Mouse (Mus musculus): Measurements from ENCODE around the gene Pithd1. TPM values are rescaled to one million over a fixed set of nuclear protein-coding genes. Genes with fewer than 3 reads are reported as not detected.

The Pithd1 gene
- 10 to 100 TPM; 30.9 to 33.6 TPM for total RNA-seq (2023)

GRCm38 (mm10) chr4:135986943-135987710, at the start of gene Pithd1:
Gene Pithd1 (minus strand): TSS chr4:135987264.

DNA sequence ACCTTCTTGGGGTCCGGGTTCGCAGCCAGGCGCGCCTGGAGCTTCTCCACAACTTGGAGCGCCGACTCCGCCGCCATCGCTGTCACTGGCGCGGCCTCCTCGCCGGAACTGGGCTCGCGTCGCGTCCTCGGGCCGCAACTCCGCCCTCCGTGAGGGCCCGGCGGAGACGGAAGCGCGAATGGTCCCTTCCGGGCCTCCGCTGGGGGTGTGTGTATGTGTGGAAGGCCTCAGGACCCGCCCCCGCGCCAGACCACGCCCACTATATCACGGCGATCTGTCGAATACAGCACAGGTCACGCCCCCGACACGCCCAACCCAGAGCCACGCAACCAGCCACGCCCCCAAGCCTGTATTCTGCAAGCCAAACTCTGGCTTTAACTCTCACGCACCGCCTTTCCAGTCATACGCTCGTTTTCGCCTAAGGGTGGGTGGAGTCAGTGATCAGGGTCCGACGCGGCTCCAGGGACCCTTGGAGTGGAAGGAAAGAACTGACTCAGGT, 34.5 kb upstream of the Pithd1 start, which contains the start of gene Eloa:
Eloa (minus strand) TSS at position 215 of the 499 bp plus-strand sequence.

GRCm38 (mm10) chr4:135972556-135972906, 14.5 kb downstream of the Pithd1 start, which contains the start of gene Lypla2:
Gene Lypla2 (minus strand): TSS chr4:135972626.

DNA sequence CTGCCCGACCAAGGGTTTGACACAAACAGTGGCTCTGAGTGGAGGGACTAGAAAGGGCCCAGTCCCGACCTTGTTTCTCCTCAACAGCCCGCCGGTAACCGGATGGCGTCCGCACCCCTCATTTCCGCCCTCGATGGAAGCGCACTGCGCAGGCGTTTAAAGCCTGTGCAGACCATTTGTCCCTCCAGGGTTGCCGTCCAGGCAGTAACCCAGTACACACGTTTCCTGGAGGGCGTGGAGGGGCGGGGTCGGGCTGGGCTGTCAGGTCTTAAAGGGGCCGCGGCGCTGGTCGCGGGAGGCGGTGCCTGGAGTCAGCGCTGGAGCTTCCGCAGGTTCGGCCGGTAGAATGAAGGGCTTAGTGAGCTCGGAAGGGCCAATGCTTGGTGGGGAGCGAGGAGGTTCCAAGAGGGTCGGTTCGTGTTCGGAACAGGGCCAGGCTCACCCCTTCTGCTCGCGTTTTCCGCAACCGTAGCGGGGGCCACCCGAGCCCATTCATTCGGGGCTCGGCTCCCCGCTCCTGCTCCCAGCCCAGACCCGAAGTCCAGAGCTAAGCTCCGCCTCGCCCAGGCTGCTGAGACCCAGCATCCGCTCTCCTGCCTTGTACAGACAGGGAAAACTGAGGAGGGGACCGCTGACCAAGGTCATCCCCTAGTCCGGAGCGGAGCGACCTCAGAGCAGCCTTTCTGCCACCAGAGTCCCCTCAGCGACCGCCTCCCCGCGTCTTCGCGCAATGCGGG, 23.4 kb downstream of the Pithd1 start, which contains the start of gene Gale:
Gale (plus strand) TSS at position 271 of the 737 bp plus-strand sequence.

DNA sequence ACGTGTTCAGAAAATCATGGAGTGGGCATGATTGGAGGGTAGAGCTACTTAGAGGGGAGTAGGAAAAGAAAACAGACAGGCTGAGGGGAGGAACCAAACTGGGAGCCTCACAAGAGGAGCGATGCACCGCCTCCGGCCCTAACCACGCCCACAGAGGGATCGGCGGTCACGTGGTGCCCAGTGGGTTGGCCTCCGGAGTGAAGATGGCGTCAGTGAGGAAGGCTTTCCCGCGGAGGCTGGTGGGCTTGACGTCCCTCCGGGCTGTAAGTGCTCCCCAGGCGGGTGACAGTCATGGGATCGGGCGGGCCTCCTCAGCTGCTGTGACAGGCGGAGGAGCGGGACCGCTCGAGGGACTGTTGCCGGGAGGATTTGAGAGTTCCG, 40.8 kb downstream of the Pithd1 start, which contains the start of gene Hmgcl:
Hmgcl (plus strand) TSS at position 171 of the 381 bp plus-strand sequence.

Other genes with a start within 250 kb of the Pithd1 start
- gene Myom3, start 227.5 kb downstream of the Pithd1 start, total RNA-seq (2023) = not detected
- gene Srsf10, start 131.5 kb downstream of the Pithd1 start, total RNA-seq (2023) = 100 to 1,000 TPM; 118 to 143 TPM
- 10 to 100 TPM; 82.3 to 88.7 TPM for gene Pnrc2, start 113.4 kb downstream of the Pithd1 start, total RNA-seq (2023)
- 10 to 100 TPM; 18.9 to 21.8 TPM for gene Cnr2, start 91.9 kb downstream of the Pithd1 start, total RNA-seq (2023)
- gene Fuca1, start 66.5 kb downstream of the Pithd1 start, total RNA-seq (2023) = 10 to 100 TPM; 50.6 to 58.6 TPM
- gene Hmgcl, start 40.8 kb downstream of the Pithd1 start, total RNA-seq (2023) = 10 to 100 TPM; 28.3 to 30.3 TPM
- 1 to 10 TPM; 6.4 to 7.6 TPM for gene Gale, start 23.5 kb downstream of the Pithd1 start, total RNA-seq (2023)
- 100 to 1,000 TPM; 129 to 132 TPM for gene Lypla2, start 14.6 kb downstream of the Pithd1 start, total RNA-seq (2023)
- gene Eloa, start 34.5 kb upstream of the Pithd1 start, total RNA-seq (2023) = 10 to 100 TPM; 42.8 to 44.5 TPM
- gene Rpl11, start 66.2 kb upstream of the Pithd1 start, total RNA-seq (2023) = 1,000 to 10,000 TPM; 1,013 to 1,078 TPM
- 10 to 100 TPM; 25.7 to 30.0 TPM for gene Id3, start 156.2 kb upstream of the Pithd1 start, total RNA-seq (2023)
- 10 to 100 TPM; 14.7 to 15.6 TPM for gene E2f2, start 185.1 kb upstream of the Pithd1 start, total RNA-seq (2023)
- gene Asap3, start 219.1 kb upstream of the Pithd1 start, total RNA-seq (2023) = under 1 TPM in 1 of 2 experiments, not detected in 1; 0.20 TPM

Measured in T-cell, adult 66 days (primary cell).